Mouse (Mus musculus) neural tube, embryonic 15.5 days (tissue): ENCODE measurements at regions not wholly inside any gene's neighbourhood (a gene's known extent, or its start where the extent isn't known, plus 50 kb on each side); places are given as distances from the start of the nearest gene placed in this dataset.

Experiments
- ATAC-seq: fragments of 200-750 bp; cut with Nextera tagmentation; 2 replicates; pipeline ENCODE4 v1.8.0; 2017; ENCODE audit warnings: mild to moderate bottlenecking, moderate TSS enrichment, moderate library complexity; ENCODE audit not compliant: low FRiP score
- H3K27ac ChIP-seq: fragments of 300-500 bp; sonication (generic); replicated peaks from 2 replicates; pipeline ENCODE4 v1.5.1; 2015; ENCODE audit warnings: mild to moderate bottlenecking, inconsistent platforms
- H3K27me3 ChIP-seq: fragments of 300-500 bp; sonication (generic); replicated peaks from 2 replicates; pipeline ENCODE4 v1.6.1; 2015; ENCODE audit warnings: inconsistent platforms
- H3K36me3 ChIP-seq: fragments of 300-500 bp; sonication (generic); 2 replicates; pipeline ENCODE4 v1.6.1; 2015; ENCODE audit warnings: inconsistent platforms
- H3K4me1 ChIP-seq: fragments of 300-500 bp; sonication (generic); 2 replicates; pipeline ENCODE4 v1.6.1; 2015; ENCODE audit warnings: inconsistent platforms
- H3K4me2 ChIP-seq: fragments of 300-500 bp; sonication (generic); 2 replicates; pipeline ENCODE4 v1.6.1; 2015; ENCODE audit warnings: inconsistent platforms, mild to moderate bottlenecking, moderate library complexity
- H3K4me3 ChIP-seq: fragments of 300-500 bp; sonication (generic); replicated peaks from 2 replicates; pipeline ENCODE4 v1.5.1; 2015; ENCODE audit warnings: mild to moderate bottlenecking, inconsistent platforms
- H3K9ac ChIP-seq: fragments of 300-500 bp; sonication (generic); replicated peaks from 2 replicates; pipeline ENCODE4 v1.6.1; 2015; ENCODE audit warnings: mild to moderate bottlenecking, inconsistent platforms
- H3K9me3 ChIP-seq: fragments of 300-500 bp; sonication (generic); replicated peaks from 2 replicates; pipeline ENCODE4 v1.6.1; 2016; ENCODE audit warnings: inconsistent platforms
- WGBS: fragments of 180-500 bp; shearing (Covaris S2); methylation state at CpG from one replicate; pipeline ENCODE4 v1.1.7; 2015; ENCODE audit warnings: mixed read lengths; 5-methylcytosine and 5-hydroxymethylcytosine counted together

DNA sequence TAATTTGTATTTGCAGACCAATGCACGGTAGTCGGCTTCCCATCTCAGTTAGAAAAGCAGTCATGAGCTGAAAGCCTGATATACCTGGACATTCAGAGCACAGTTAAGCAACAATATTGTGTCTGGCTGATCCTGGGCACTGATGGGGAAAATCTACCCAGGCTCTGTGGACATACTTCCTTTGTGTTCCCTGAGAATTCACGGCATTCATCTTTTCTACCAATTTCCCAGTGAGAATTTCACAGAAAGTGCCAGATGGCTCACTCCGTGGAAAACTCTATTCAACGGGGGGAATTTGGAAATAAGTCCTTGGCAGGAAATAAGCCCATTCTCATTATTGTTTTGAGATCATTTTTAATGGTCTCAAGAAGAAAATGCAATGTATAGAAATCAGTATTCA is 484.6 kb upstream of the Chrm3 start:
- Histone ChIP-seq H3K4me2 (no peak overlapping the region), H3K9ac (no peak overlapping the region), H3K36me3 (no peaks in the 10 kb centered on the region), H3K27me3 (no peaks in the 10 kb centered on the region), H3K27ac (no peak overlapping the region), H3K4me3 (no peak overlapping the region), H3K9me3 (no peaks in the 10 kb centered on the region), H3K4me1 (no peaks in the 10 kb centered on the region)
- ATAC-seq = no peak
- 73% methylated on average over 5 of the region's 5 CpGs for WGBS

DNA sequence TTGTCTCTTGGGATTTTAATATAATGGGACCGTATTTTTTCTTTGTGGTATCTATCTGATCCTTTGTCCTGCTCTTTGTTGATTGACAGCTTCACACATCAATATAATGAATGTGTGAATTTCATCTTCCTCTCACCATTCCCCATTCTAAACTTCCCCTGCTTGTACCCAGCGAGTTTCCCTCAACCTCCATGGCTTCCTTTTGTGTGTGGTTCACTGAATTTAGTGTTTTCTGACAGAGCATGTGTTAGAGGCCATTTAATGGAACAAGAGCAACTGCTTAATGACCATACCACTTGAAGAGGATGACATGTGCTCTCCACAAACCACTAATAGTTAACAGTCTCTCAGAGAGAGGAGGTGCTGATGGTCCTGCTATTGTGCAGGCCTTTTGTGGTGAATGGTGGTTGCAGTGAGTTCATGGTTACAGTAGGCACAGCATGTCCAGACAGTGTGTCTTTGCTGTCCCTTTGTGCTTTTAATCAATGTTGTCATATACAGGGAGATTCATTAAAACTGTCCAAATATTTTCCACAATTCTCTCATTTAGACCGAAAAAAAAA is 438.8 kb upstream of the Chrm3 start:
- Histone ChIP-seq H3K27me3 (no peaks in the 10 kb centered on the region), H3K9me3 (no peaks in the 10 kb centered on the region), H3K4me2 (no peak overlapping the region), H3K27ac (no peak overlapping the region), H3K9ac (no peak overlapping the region), H3K4me1 (no peaks in the 10 kb centered on the region), H3K36me3 (no peaks in the 10 kb centered on the region), H3K4me3 (no peak overlapping the region)
- no peak for ATAC-seq
- 73% methylated on average over 3 of the region's 3 CpGs for WGBS
